Mouse (Mus musculus) liver, adult 2 months (tissue): ENCODE results near the gene Pld1.

ENCODE experiments used
- CTCF ChIP-seq: fragments of 200-500 bp; IDR thresholded peaks from 2 replicates; pipeline ENCODE4 v1.5.1; 2011; ENCODE audit warnings: low read depth, low read length, control low read depth
- POLR2A ChIP-seq: fragments of 200-500 bp; IDR thresholded peaks from 2 replicates; pipeline ENCODE4 v1.6.1; 2011; ENCODE audit warnings: low read length, control low read depth; ENCODE audit not compliant: insufficient read depth; ENCODE audit errors: extremely low read depth

GRCm38 (mm10) chr3:28037320-28037932, 98.9 kb downstream of the Pld1 start:
- TF ChIP-seq POLR2A (no peak), CTCF (no peak)
